Mouse (Mus musculus) fibroblast of lung, adult 2 months (primary cell): ENCODE results near the gene Olfr142.
"Not testable (repeated sequence)": the region's sequence is repeated elsewhere in the genome, so short reads cannot be mapped to it uniquely, and the experiment has no call there.

Source experiments
- DNase-seq: peaks from one replicate; pipeline ENCODE4 v3.0.0-alpha.2; 2011; ENCODE audit warnings: low read depth

Olfr142 gene

GRCm38 (mm10) chr2:90257492-90257891, at the start of gene Olfr142:
Olfr142 (minus strand) TSS chr2:90257592.
- DNase-seq: no peak

- no peak for DNase-seq
Measured at GRCm38 (mm10) chr2:90292741-90293140, 35.3 kb upstream of the Olfr142 start, which contains the start of gene Olfr1272. Olfr1272 (minus strand) TSS chr2:90292841.

GRCm38 (mm10) chr2:90270932-90271331, 13.5 kb upstream of the Olfr142 start, which contains the start of gene Olfr1271:
Olfr1271 (minus strand) TSS chr2:90271032.
- DNase-seq: no peak

DNA sequence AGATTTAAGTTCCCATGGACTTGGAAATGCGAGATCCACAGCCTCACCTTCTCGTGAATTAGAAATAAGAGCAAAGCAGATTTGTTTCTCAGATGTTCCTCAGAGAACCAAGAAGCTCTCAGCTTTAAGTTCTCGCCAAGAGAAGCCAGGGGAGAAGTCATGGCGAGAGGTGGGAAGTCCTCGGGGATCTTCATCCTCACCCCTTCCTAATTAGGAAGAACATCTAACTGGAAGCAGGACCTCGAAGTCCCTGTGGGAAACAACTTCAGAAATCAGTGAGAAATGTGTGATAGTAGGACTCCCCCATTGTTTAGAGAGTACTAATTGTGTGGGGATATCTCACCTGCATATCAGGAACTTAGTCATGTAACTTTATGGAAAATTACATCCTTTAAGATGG, 33.0 kb downstream of the Olfr142 start, which contains the start of gene Olfr1506:
Gene Olfr1506 (minus strand): TSS at position 101 of the 400 bp plus-strand sequence.
- DNase-seq: not testable (repeated sequence)
